Mouse (Mus musculus) embryonic facial prominence, embryonic 13.5 days (tissue): ENCODE results near the gene Mpo. TPM values are rescaled to one million over a fixed set of nuclear protein-coding genes. Genes with fewer than 3 reads are reported as not detected.
A peak's percentile ranks its signal among the peaks of the same experiment; 100 is the strongest.

Source experiments
- ATAC-seq: fragments of 200-750 bp; cut with Nextera tagmentation; 2 replicates; pipeline ENCODE4 v1.8.0; 2017; ENCODE audit warnings: low read depth; ENCODE audit not compliant: insufficient number of reproducible peaks, insufficient read depth, low FRiP score, low TSS enrichment
- H3K27ac ChIP-seq: fragments of 300-500 bp; sonication (generic); 2 replicates; pipeline ENCODE4 v1.5.1; 2015; ENCODE audit warnings: moderate library complexity, mild to moderate bottlenecking, inconsistent platforms
- H3K27me3 ChIP-seq: fragments of 300-500 bp; sonication (generic); 2 replicates; pipeline ENCODE4 v1.6.1; 2015; ENCODE audit warnings: mild to moderate bottlenecking, inconsistent platforms
- H3K36me3 ChIP-seq: fragments of 300-500 bp; sonication (generic); 2 replicates; pipeline ENCODE4 v1.6.1; 2015; ENCODE audit warnings: mild to moderate bottlenecking, inconsistent platforms
- H3K4me1 ChIP-seq: fragments of 300-500 bp; sonication (generic); 2 replicates; pipeline ENCODE4 v1.6.1; 2015; ENCODE audit warnings: inconsistent platforms
- H3K4me2 ChIP-seq: fragments of 300-500 bp; sonication (generic); 2 replicates; pipeline ENCODE4 v1.6.1; 2015; ENCODE audit warnings: moderate library complexity, mild to moderate bottlenecking, inconsistent platforms
- H3K4me3 ChIP-seq: fragments of 300-500 bp; sonication (generic); 2 replicates; pipeline ENCODE4 v1.5.1; 2015; ENCODE audit warnings: mild to moderate bottlenecking, inconsistent platforms
- H3K9ac ChIP-seq: fragments of 300-500 bp; sonication (generic); 2 replicates; pipeline ENCODE4 v1.6.1; 2015; ENCODE audit warnings: mild to moderate bottlenecking, inconsistent platforms
- H3K9me3 ChIP-seq: fragments of 300-500 bp; sonication (generic); 2 replicates; pipeline ENCODE4 v1.6.1; 2016; ENCODE audit warnings: inconsistent platforms
- WGBS: fragments of 180-500 bp; shearing (Covaris S2); methylation state at CpG from one replicate; pipeline ENCODE4 v1.1.7; 2015; ENCODE audit warnings: mixed read lengths; 5-methylcytosine and 5-hydroxymethylcytosine counted together
- polyA plus RNA-seq: library from polyadenylated mRNA; unstranded; fragments of >200 nt; fragmentation: Nextera tagmentation; extraction: Ambion mirVana; gene quantifications from 2 replicates; pipeline ENCODE4 v1.2.1, GENCODE M21; 2015

Mpo gene
- polyA plus RNA-seq = 1.9 and 6.1 TPM in 2 replicates

DNA sequence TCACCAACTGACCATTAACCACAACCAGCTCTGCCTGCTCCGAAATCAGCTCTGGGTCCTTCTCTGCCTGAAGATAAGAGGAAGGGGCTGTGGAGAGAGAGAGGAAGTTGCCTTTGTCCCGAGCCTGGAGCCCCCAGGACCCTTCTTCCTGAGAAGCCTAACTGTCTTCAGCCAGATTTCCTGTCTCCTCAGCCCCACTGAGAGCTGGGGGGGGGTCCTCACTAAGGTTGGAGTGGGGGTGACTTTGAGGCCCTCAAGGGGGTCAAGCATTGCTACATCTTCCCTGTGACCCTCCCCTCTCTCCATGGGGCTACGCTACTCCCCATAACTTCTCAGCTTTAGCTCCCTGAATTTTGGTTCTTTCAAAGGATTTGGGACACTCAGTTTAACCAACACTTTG is at the start of gene Mpo:
Gene Mpo, plus strand, starts transcription at position 122 of the 400 bp plus-strand sequence.
- Histone ChIP-seq H3K4me3 (no peak within 1 kb of the TSS), H3K4me1 (no peaks in the 10 kb centered on the region), H3K27me3 (no peaks in the 10 kb centered on the region), H3K36me3 (no peaks in the 10 kb centered on the region), H3K4me2 (no peak within 1 kb of the TSS), H3K9me3 (no peaks in the 10 kb centered on the region), H3K9ac (no peak within 1 kb of the TSS), H3K27ac (no peak within 1 kb of the TSS)
- WGBS = 50% methylated on average over 3 of the region's 3 CpGs
- ATAC-seq = no peak

- H3K9me3 ChIP-seq = no peaks in the 10 kb centered on the region
- H3K4me1 ChIP-seq = 0 out of 2 replicates have a peak, but pooled peaks cover 2% of the 10 kb centered on the region
- no peaks in the 10 kb centered on the region for H3K27me3 ChIP-seq
- H3K4me2 ChIP-seq = no peak overlapping the region
- 90% methylated on average over 3 of the region's 3 CpGs for WGBS
- ATAC-seq = no peak
- no peak overlapping the region for H3K27ac ChIP-seq
- no peak overlapping the region for H3K4me3 ChIP-seq
- H3K36me3 ChIP-seq = peaks cover 61% of the 10 kb centered on the region
- H3K9ac ChIP-seq = no peak overlapping the region
Measured at GRCm38 (mm10) chr11:87743691-87744090, 49.7 kb upstream of the Mpo start.

DNA sequence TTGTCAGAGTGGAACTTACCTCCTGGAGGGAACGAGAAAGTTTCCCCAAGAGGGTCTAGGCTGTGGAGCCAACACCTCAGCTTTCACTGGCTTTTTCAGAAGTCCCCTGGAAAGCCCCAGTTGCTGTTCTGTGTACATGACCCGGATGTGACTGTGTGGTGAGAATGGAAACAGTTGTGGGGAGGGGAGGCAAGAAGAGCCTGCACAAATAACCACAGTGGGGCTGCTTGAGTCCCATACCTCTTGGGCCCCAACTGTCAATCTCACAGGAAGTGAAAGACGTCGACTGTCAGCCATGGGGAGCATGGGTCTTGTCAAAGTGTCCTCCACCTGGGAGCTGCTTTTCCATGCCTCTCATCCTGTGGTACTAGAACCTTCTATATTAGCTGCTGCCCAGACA is 48.4 kb upstream of the Mpo start:
- Histone ChIP-seq H3K27ac (no peak overlapping the region), H3K36me3 (peaks cover 53% of the 10 kb centered on the region), H3K9me3 (no peaks in the 10 kb centered on the region), H3K4me1 (0 out of 2 replicates have a peak, but pooled peaks cover 5% of the 10 kb centered on the region), H3K27me3 (no peaks in the 10 kb centered on the region), H3K9ac (no peak overlapping the region), H3K4me3 (no peak overlapping the region), H3K4me2 (no peak overlapping the region)
- ATAC-seq = no peak
- WGBS = 83% methylated on average over 4 of the region's 4 CpGs

GRCm38 (mm10) chr11:87745632-87746555 is 47.5 kb upstream of the Mpo start:
- Histone ChIP-seq H3K27me3 (no peaks in the 10 kb centered on the region), H3K36me3 (peaks cover 44% of the 10 kb centered on the region), H3K4me1 (0 out of 2 replicates have a peak, but pooled peaks cover 5% of the 10 kb centered on the region), H3K9me3 (no peaks in the 10 kb centered on the region), H3K9ac (no peak overlapping the region), H3K27ac (no peak overlapping the region), H3K4me2 (no peak overlapping the region), H3K4me3 (no peak overlapping the region)
- 82% methylated on average over 9 of the region's 9 CpGs for WGBS
- ATAC-seq = no peak

- Histone ChIP-seq H3K9me3 (no peaks in the 10 kb centered on the region), H3K27me3 (no peaks in the 10 kb centered on the region), H3K36me3 (peaks cover 31% of the 10 kb centered on the region), H3K4me1 (0 out of 2 replicates have a peak, but pooled peaks cover 5% of the 10 kb centered on the region), H3K27ac (no peak overlapping the region), H3K4me3 (no peak overlapping the region), H3K4me2 (no peak overlapping the region), H3K9ac (no peak overlapping the region)
- no peak for ATAC-seq
- 91% methylated on average over 4 of the region's 5 CpGs for WGBS
Measured at GRCm38 (mm10) chr11:87747312-87747711, 46.1 kb upstream of the Mpo start.

DNA sequence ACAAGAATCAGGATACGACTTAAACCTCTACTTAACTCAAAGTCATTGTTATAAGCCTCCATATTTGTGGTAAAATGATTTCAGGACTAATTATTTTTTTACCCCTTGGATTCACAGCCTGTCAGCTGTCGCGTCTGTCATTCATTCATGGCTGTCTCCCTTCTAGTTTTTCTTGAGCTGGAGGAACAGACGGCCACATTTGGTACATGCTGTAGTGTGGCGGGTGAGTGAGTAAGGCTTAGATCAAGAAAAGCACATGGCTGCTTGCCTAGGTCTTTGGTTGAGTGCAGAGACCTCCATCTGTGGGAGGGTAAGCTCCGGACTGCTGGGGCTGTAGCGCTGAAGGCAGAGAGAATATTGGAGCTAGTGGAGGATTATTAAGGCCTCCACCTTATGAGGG is 45.7 kb upstream of the Mpo start:
- Histone ChIP-seq H3K4me2 (no peak overlapping the region), H3K27me3 (no peaks in the 10 kb centered on the region), H3K9me3 (no peaks in the 10 kb centered on the region), H3K27ac (no peak overlapping the region), H3K9ac (no peak overlapping the region), H3K36me3 (peaks cover 27% of the 10 kb centered on the region), H3K4me3 (no peak overlapping the region), H3K4me1 (0 out of 2 replicates have a peak, but pooled peaks cover 5% of the 10 kb centered on the region)
- 91% methylated on average over 7 of the region's 7 CpGs for whole genome bisulfite sequencing
- ATAC-seq = no peak

DNA sequence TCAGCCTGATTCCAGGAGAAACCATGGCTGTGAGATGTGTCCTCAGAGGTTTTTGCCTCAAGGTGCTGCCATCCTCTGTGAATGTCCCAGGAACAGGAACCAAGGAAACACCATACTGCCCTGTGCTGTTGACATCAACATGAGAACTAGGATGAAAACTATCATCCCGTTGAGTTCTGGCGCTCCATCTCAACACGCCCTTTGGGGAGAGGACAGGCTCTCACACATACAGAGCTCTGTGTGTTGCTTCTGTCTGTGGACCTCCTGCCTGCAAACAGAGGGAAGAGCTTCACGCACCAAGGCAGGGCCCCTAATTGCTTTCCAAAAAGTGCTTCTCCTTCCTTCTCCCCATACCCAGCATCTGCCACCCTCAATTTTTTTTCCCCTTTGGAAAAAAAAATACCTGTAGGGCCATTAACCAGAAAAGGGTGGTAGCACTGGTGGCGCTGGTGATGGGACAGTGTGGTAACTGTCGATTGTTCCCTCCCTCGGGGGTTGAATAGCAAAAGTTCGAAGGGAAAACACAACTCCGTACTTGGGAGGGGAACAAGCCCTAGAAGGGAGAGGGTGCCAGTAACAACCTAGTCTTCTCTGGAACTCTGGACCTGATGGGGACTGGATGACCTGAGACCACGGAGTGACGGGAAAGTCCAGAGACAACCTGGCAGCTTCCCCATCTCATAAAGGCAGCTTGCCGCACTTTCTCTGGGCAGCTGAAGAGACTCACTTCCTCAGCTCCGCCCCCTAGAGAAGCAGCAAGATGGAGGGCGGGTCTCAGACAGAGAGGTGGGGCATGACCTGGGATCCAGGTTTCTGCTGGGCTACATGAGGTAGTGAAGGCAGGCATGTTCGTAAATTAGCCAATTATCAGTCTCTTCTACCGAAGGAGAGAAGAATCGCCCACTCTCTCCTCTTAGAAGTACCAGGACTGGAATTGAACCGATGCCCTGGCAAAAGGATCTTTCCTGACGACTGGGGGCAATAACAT is 45.0 kb upstream of the Mpo start:
- Histone ChIP-seq H3K9ac (no peak overlapping the region), H3K27ac (no peak overlapping the region; the same call in 1 of the 2 replicates), H3K4me1 (0 out of 2 replicates have a peak, but pooled peaks cover 5% of the 10 kb centered on the region), H3K36me3 (peaks cover 21% of the 10 kb centered on the region), H3K9me3 (no peaks in the 10 kb centered on the region), H3K4me3 (no peak overlapping the region), H3K4me2 (peak overlapping the region; percentile 31), H3K27me3 (no peaks in the 10 kb centered on the region)
- whole genome bisulfite sequencing = 36% methylated on average over 19 of the region's 19 CpGs
- no peak for ATAC-seq

DNA sequence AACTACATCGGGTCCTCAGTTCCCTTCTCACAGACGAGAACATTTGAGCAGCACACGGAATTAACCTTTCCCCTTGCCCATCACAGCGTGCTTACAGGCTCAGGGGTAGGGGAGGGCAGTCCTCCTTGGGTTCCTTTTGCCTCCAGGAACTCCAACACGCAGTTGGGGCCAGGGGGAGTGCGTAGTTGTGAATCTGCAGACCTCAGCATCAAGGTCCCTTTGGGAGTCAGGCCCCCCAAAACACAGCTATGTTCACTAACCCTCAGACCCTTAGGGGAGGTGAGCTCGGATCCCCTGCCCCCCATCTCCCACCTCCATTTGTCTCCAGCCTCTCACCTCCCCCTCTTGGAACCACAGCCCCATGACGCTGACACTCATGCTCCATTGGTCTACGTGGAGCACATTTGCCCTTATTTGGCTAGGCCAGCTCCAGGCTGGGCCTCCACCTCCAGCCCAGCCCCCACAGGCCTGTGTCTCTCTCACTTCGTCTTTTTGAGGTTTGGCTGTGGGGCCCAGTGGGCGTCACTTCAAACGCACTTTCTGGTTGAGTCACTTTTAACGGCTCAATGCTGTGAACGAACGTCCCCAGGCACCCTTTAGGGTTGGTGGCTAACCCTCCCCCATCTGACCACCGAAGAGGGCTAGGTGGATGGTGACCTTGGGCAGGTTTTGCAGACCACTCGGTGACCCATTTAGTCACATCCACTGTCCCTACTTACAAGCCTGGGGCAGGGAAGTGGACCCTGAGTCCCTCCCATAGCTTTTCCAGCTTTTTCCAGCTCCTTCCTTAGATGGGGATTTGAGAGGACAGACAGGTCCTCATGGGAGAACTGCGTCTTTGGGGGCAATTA is 44.0 kb upstream of the Mpo start:
- H3K4me3 ChIP-seq = no peak overlapping the region
- 63% methylated on average over 18 of the region's 18 CpGs for WGBS
- no peaks in the 10 kb centered on the region for H3K9me3 ChIP-seq
- H3K27ac ChIP-seq = no peak overlapping the region; the same call in 1 of the 2 replicates
- peaks cover 12% of the 10 kb centered on the region for H3K36me3 ChIP-seq
- H3K4me1 ChIP-seq = 0 out of 2 replicates have a peak, but pooled peaks cover 5% of the 10 kb centered on the region
- H3K4me2 ChIP-seq = no peak overlapping the region; the same call in 1 of the 2 replicates
- no peak overlapping the region for H3K9ac ChIP-seq
- H3K27me3 ChIP-seq = no peaks in the 10 kb centered on the region
- no peak for ATAC-seq

GRCm38 (mm10) chr11:87750043-87750421 is 43.3 kb upstream of the Mpo start:
- Histone ChIP-seq H3K9me3 (no peaks in the 10 kb centered on the region), H3K9ac (no peak overlapping the region), H3K4me3 (no peak overlapping the region), H3K4me2 (no peak overlapping the region), H3K27me3 (no peaks in the 10 kb centered on the region), H3K27ac (no peak overlapping the region), H3K36me3 (peaks cover 6% of the 10 kb centered on the region), H3K4me1 (0 out of 2 replicates have a peak, but pooled peaks cover 5% of the 10 kb centered on the region)
- WGBS = 82% methylated on average over 11 of the region's 11 CpGs
- no peak for ATAC-seq

GRCm38 (mm10) chr11:87750521-87750920 is 42.9 kb upstream of the Mpo start:
- 0 out of 2 replicates have a peak, but pooled peaks cover 5% of the 10 kb centered on the region for H3K4me1 ChIP-seq
- no peak overlapping the region for H3K27ac ChIP-seq
- H3K4me2 ChIP-seq = no peak overlapping the region
- H3K27me3 ChIP-seq = no peaks in the 10 kb centered on the region
- no peak for ATAC-seq
- no peak overlapping the region for H3K9ac ChIP-seq
- no peak overlapping the region for H3K4me3 ChIP-seq
- H3K36me3 ChIP-seq = peaks cover 1% of the 10 kb centered on the region
- 58% methylated on average over 3 of the region's 3 CpGs for WGBS
- no peaks in the 10 kb centered on the region for H3K9me3 ChIP-seq
